11 mouse cellular contexts compared by ENCODE assay signal in genomic region chr3:121441504-121441903, GRCm38 (mm10).
"Had no signal": no experiment of that assay in that cellular context is flagged by ENCODE, and none has a peak within 500 bp of the region (broad histone marks: within the 10 kb centered on the region; RNA-seq: fewer than 3 reads in every experiment).

No protein-coding gene starts in this region.

- H3K4me2 ChIP-seq: liver, embryonic 11.5 days; liver, embryonic 15.5 days; midbrain, embryonic 13.5 days; neural tube, embryonic 15.5 days had no signal

- H3K4me3 ChIP-seq: left cerebral cortex, adult 2 months; limb, embryonic 10.5 days; liver, embryonic 15.5 days; midbrain, embryonic 13.5 days; neural tube, embryonic 15.5 days had no signal

- H3K27me3 ChIP-seq: liver, embryonic 15.5 days; midbrain, embryonic 13.5 days; neural tube, embryonic 15.5 days had no signal

- ATAC-seq: midbrain, embryonic 13.5 days had no signal

- H3K27ac ChIP-seq: left cerebral cortex, adult 2 months; limb, embryonic 10.5 days; liver, embryonic 15.5 days; midbrain, embryonic 13.5 days; neural tube, embryonic 15.5 days; stomach, postnatal 0 days had no signal

- H3K9ac ChIP-seq: liver, embryonic 15.5 days; midbrain, embryonic 13.5 days; neural tube, embryonic 15.5 days had no signal

- H3K9me3 ChIP-seq: limb, embryonic 10.5 days; liver, embryonic 15.5 days; neural tube, embryonic 15.5 days had no signal

- DNase-seq: kidney, postnatal 14 days; lung, adult 2 months; lung, postnatal 36 days; right cerebral cortex, adult 18-20 months had no signal
